Mouse (Mus musculus) limb, embryonic 11.5 days (tissue): ENCODE measurements around the gene Pithd1. TPM values are rescaled to one million over a fixed set of nuclear protein-coding genes. Genes with fewer than 3 reads are reported as not detected.
A peak's percentile ranks its signal among the peaks of the same experiment; 100 is the strongest.

ENCODE experiments used
- ATAC-seq: fragments of 200-750 bp; cut with Nextera tagmentation; 2 replicates; pipeline ENCODE4 v1.8.0; 2017; ENCODE audit warnings: low read depth; ENCODE audit not compliant: insufficient number of reproducible peaks, low FRiP score, low TSS enrichment
- DNase-seq: peaks from one replicate; pipeline ENCODE4 v3.0.0-alpha.2; 2015; ENCODE audit warnings: low spot score
- H3K27ac ChIP-seq: fragments of 300-500 bp; sonication (generic); replicated peaks from 2 replicates; pipeline ENCODE4 v1.5.1; 2014; ENCODE audit warnings: low read depth, mild to moderate bottlenecking, low read length
- H3K27me3 ChIP-seq: fragments of 300-500 bp; sonication (generic); 2 replicates; pipeline ENCODE4 v1.6.1; 2014; ENCODE audit warnings: mild to moderate bottlenecking, low read length, mixed read lengths; ENCODE audit not compliant: control insufficient read depth, insufficient read depth
- H3K36me3 ChIP-seq: fragments of 300-500 bp; sonication (generic); 2 replicates; pipeline ENCODE4 v1.6.1; 2014; ENCODE audit warnings: mild to moderate bottlenecking, low read length, moderate library complexity, mixed read lengths; ENCODE audit not compliant: control insufficient read depth, insufficient read depth
- H3K4me1 ChIP-seq: fragments of 300-500 bp; sonication (generic); 2 replicates; pipeline ENCODE4 v1.6.1; 2014; ENCODE audit warnings: low read length, mixed read lengths; ENCODE audit not compliant: control insufficient read depth, insufficient read depth
- H3K4me2 ChIP-seq: fragments of 300-500 bp; sonication (generic); 2 replicates; pipeline ENCODE4 v1.6.1; 2014; ENCODE audit warnings: low read depth, mild to moderate bottlenecking, moderate library complexity; ENCODE audit not compliant: severe bottlenecking
- H3K4me3 ChIP-seq: fragments of 300-500 bp; sonication (generic); 2 replicates; pipeline ENCODE4 v1.5.1; 2014; ENCODE audit warnings: low read depth, low read length
- H3K9ac ChIP-seq: fragments of 300-500 bp; sonication (generic); 2 replicates; pipeline ENCODE4 v1.6.1; 2014; ENCODE audit warnings: mild to moderate bottlenecking, low read length
- H3K9me3 ChIP-seq: fragments of 300-500 bp; sonication (generic); 2 replicates; pipeline ENCODE4 v1.6.1; 2016; ENCODE audit warnings: low read length; ENCODE audit not compliant: control insufficient read depth
- WGBS: fragments of 180-500 bp; shearing (Covaris S2); extraction: QIAGEN DNeasy Blood & Tissue Kit; methylation state at CpG from one replicate; pipeline ENCODE4 v1.1.7; 2014; 5-methylcytosine and 5-hydroxymethylcytosine counted together
- polyA plus RNA-seq: library from polyadenylated mRNA; unstranded; fragments of >200 nt; fragmentation: Nextera tagmentation; extraction: Ambion mirVana; gene quantifications from 2 replicates; pipeline ENCODE4 v1.2.1, GENCODE M21; 2014

The Pithd1 gene
- polyA plus RNA-seq, 1 experiment from 2014 or later = 68.3 TPM

DNA sequence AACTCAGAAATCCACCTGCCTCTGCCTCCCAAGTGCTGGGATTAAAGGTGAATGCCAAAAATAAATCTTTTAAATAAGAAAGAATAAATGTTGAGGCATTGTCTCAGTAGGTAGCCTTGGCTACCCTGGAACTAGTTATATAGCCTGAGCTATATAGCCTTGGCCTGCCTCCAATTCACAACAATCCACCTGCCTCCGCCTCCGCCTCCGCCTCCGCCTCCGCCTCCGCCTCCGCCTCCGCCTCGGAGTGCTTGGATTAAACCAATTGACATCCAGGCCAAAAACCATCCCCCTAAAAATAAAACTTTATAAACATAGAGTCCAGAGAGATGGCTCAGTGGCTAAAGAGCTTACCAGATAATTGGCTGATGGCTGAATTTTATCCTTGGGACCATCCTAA, 35.9 kb upstream of the Pithd1 start:
- 95% methylated on average over 9 of the region's 9 CpGs for WGBS
- Histone ChIP-seq H3K36me3 (no peaks in the 10 kb centered on the region), H3K4me3 (no peak overlapping the region), H3K4me2 (no peak overlapping the region), H3K9ac (no peak overlapping the region), H3K4me1 (peaks cover 4% of the 10 kb centered on the region), H3K9me3 (no peaks in the 10 kb centered on the region), H3K27ac (no peak overlapping the region), H3K27me3 (no peaks in the 10 kb centered on the region)
- ATAC-seq = no peak
- no peak for DNase-seq

DNA sequence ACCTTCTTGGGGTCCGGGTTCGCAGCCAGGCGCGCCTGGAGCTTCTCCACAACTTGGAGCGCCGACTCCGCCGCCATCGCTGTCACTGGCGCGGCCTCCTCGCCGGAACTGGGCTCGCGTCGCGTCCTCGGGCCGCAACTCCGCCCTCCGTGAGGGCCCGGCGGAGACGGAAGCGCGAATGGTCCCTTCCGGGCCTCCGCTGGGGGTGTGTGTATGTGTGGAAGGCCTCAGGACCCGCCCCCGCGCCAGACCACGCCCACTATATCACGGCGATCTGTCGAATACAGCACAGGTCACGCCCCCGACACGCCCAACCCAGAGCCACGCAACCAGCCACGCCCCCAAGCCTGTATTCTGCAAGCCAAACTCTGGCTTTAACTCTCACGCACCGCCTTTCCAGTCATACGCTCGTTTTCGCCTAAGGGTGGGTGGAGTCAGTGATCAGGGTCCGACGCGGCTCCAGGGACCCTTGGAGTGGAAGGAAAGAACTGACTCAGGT, 34.5 kb upstream of the Pithd1 start, which contains the start of gene Eloa:
Gene Eloa (minus strand): TSS at position 215 of the 499 bp plus-strand sequence.
- peak; percentile 99 for ATAC-seq
- H3K9ac ChIP-seq = peak within 1 kb of the TSS; percentile 91
- WGBS = 0% methylated on average over 48 of the region's 48 CpGs
- no peaks in the 10 kb centered on the region for H3K27me3 ChIP-seq
- H3K4me2 ChIP-seq = peak within 1 kb of the TSS; percentile 67
- H3K4me1 ChIP-seq = peaks cover 4% of the 10 kb centered on the region
- no peaks in the 10 kb centered on the region for H3K9me3 ChIP-seq
- H3K27ac ChIP-seq = peak within 1 kb of the TSS; percentile 52; the same call in 1 of the 2 replicates
- H3K4me3 ChIP-seq = peak within 1 kb of the TSS; percentile 97
- no peaks in the 10 kb centered on the region; the same call in 1 of the 2 replicates for H3K36me3 ChIP-seq
- peak; percentile 100 for DNase-seq

DNA sequence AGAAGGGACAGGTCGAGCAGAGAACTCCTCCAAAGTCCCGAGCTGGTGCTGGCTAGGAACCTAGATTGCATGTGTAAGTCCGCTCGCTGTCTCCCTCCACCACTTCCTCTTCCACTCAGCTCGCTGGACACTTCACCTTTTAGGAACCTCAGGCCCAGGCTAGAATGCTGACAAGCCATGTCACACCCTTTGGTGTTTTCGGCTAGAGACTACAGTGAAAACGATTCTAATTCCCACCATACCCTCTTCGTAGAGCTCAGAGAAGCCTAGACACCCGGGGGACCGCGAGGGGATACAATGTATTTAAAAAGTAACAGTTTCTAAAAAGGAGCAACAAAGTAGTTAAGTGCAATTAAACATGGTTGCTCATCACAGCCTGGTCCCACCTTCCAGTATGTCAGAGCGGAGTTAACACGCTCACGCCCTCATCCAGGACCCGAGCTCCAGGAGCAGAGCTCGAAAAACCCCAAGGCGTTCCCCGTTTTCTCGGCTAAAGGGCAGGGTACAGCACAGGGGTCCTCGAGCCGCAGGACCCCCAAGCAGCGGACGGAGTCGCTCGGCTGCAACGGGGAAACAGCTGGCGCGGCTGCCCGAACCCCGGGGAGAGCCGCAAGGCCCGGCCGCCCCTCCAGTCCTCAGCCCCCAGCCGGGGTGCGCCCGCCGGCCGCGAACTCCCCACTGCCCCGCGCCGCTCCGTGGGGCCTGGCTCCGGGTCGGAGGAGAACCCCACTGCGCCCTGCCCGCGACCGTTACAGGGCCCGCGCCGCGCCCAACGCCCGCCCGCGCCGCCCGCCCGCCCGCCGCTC, 33.9 kb upstream of the Pithd1 start:
- peak overlapping the region; percentile 97 for H3K4me3 ChIP-seq
- DNase-seq (no peak), ATAC-seq (peak; percentile 65)
- peak overlapping the region; percentile 52; the same call in 1 of the 2 replicates for H3K27ac ChIP-seq
- peak overlapping the region; percentile 91 for H3K9ac ChIP-seq
- no peaks in the 10 kb centered on the region; the same call in 1 of the 2 replicates for H3K36me3 ChIP-seq
- H3K4me2 ChIP-seq = peak overlapping the region; percentile 67
- under 1% methylated on average over 62 of the region's 62 CpGs for WGBS
- no peaks in the 10 kb centered on the region for H3K27me3 ChIP-seq
- peaks cover 4% of the 10 kb centered on the region for H3K4me1 ChIP-seq
- H3K9me3 ChIP-seq = no peaks in the 10 kb centered on the region

DNA sequence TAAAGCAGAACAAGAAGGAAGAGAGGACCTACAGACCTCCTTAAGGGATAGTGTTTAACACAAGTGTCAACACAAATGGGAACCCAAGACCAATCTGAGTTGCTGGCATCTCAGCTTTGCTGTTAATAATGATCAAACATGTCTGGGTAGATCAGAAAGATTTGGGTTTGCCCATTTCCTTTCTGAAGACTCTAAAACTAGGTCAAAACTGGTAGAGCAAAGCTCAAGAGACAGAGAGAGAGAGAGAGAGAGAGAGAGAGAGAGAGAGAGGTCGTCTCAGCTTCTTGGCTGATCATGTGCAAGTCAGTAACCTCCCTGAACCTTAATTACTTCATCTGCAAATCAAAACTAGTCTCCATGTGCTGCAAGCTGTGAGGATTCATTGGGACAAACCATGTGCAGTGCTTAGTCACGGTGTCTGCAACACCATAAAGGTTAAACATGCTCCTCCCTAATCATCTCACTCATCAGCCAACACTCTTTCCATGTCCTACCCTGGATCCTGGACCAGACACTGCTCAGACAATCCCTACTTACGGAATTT, 29.1 kb upstream of the Pithd1 start:
- no peaks in the 10 kb centered on the region for H3K9me3 ChIP-seq
- no peak overlapping the region for H3K4me3 ChIP-seq
- peaks cover 4% of the 10 kb centered on the region for H3K4me1 ChIP-seq
- DNase-seq (no peak), ATAC-seq (no peak)
- 89% methylated on average over 3 of the region's 3 CpGs for WGBS
- H3K27ac ChIP-seq = no peak overlapping the region
- no peak overlapping the region for H3K9ac ChIP-seq
- no peaks in the 10 kb centered on the region for H3K27me3 ChIP-seq
- peaks cover 9% of the 10 kb centered on the region for H3K36me3 ChIP-seq
- H3K4me2 ChIP-seq = no peak overlapping the region

DNA sequence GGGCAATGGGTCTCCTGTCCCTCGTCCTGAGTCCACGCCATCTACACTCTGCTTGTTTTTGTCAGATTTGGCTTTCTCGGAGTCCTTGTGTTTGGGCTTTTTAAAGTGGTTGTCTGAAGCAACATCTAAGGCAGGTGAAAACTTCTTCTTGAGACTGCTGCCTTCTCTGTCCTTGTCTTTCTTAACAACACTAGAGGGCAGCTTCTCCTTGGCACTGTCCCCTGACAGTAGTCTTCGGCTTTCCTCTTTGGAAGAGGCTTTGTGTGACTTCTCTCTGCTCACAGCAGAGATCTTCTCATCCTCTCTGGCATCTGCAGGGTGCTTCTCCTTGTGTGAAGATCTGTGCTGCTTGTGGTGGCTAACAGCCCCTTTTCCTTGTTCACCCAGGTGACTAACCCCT, 23.5 kb upstream of the Pithd1 start:
- Histone ChIP-seq H3K9me3 (no peaks in the 10 kb centered on the region), H3K4me1 (no peaks in the 10 kb centered on the region), H3K9ac (no peak overlapping the region), H3K27me3 (no peaks in the 10 kb centered on the region), H3K4me3 (no peak overlapping the region), H3K27ac (no peak overlapping the region), H3K4me2 (no peak overlapping the region), H3K36me3 (peaks cover 35% of the 10 kb centered on the region)
- ATAC-seq (no peak), DNase-seq (no peak)
- WGBS = 98% methylated on average over 4 of the region's 4 CpGs

DNA sequence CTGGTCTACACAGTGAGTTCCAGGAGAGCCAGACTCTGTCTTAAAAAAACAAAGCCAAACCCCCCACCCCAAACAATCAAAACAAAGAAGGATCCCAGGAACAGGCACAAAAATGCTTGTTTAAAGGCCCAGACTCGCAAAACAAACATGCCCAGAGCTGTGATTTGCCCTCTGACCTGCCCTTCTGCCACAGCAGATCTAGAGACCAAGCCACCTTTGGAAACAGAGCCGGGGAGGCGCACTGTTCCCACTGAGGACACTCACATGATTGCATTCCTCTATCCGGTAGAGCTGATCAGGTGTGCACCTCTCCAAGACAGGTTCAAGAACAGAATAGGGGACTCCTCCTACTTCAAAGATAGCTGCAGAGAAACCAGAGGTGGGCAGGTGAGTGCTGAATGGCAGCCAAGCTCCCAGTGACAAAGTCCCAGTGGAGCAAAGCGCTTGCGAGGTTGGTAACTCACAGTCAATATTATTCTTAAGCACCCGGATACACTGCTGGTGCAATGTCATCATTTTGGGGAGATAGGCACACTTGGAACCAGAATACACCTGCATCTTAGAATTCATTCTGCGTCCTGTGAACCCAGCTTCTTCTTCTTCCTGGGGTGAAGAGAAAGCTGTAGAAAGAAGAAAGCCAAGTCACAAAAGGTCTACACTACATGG, 21.9 kb upstream of the Pithd1 start:
- H3K27ac ChIP-seq = no peak overlapping the region
- WGBS = 96% methylated on average over 8 of the region's 8 CpGs
- no peaks in the 10 kb centered on the region for H3K9me3 ChIP-seq
- no peak for DNase-seq
- no peak overlapping the region for H3K9ac ChIP-seq
- H3K4me2 ChIP-seq = no peak overlapping the region
- peaks cover 44% of the 10 kb centered on the region for H3K36me3 ChIP-seq
- no peak overlapping the region for H3K4me3 ChIP-seq
- H3K27me3 ChIP-seq = no peaks in the 10 kb centered on the region
- ATAC-seq = no peak
- H3K4me1 ChIP-seq = no peaks in the 10 kb centered on the region

DNA sequence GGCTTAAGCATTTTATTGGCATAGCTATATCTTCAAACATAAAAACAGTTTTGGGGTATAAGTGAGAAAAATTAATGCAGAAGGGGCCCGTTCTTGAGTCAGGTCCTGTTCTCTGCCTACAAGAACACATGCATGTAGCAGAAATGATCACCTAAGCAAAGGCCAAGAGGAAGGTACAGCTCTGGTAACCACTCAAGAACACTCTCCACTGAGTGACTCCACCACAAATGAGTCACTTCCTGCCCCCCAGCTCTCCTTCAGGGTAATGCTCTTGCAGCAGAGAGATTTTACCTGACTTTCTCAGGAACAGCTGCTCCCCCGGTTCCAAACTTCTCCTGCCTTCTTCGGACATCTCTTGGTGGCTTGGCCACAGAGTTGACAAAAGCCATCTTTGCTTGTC, 19.8 kb upstream of the Pithd1 start:
- Histone ChIP-seq H3K4me1 (no peaks in the 10 kb centered on the region), H3K36me3 (peaks cover 42% of the 10 kb centered on the region), H3K4me2 (no peak overlapping the region), H3K9ac (no peak overlapping the region), H3K4me3 (no peak overlapping the region), H3K9me3 (no peaks in the 10 kb centered on the region), H3K27me3 (no peaks in the 10 kb centered on the region), H3K27ac (no peak overlapping the region)
- WGBS = 97% methylated on average over 3 of the region's 3 CpGs
- no peak for ATAC-seq
- DNase-seq = no peak

DNA sequence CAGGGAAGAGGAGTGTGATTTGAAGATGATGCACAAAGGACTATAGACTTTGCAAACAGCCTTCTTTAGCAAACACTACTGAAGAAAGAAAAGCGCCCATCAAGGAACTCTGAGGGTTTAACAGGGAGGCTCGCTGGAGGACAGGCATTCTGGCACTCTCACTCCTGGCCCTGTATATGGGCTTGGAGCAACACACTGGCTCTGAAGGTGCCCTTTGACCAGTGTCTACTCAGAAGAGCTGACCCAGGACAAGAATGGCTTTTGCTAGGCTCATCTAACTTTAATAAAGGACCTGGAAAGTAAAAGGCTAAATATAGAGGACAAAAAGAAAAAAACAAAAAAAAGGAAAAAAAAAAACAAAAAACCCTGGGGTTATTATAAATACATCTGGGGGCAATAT, 17.9 kb upstream of the Pithd1 start:
- no peak overlapping the region for H3K4me3 ChIP-seq
- 87% methylated on average over 2 of the region's 2 CpGs for WGBS

More for the DNA sequence above, 17.9 kb upstream of the Pithd1 start:
- H3K4me1 ChIP-seq = no peaks in the 10 kb centered on the region
- DNase-seq = no peak
- H3K27me3 ChIP-seq = no peaks in the 10 kb centered on the region
- no peak overlapping the region for H3K4me2 ChIP-seq
- no peak for ATAC-seq
- H3K27ac ChIP-seq = no peak overlapping the region
- H3K9me3 ChIP-seq = no peaks in the 10 kb centered on the region
- H3K9ac ChIP-seq = no peak overlapping the region
- peaks cover 36% of the 10 kb centered on the region for H3K36me3 ChIP-seq
